Mouse (Mus musculus): ENCODE measurements around the gene Cers6.

GRCm38 (mm10) chr2:68860904-68861685 is at the start of gene Cers6:
- TF ChIP-seq CTCF (IDR thresholded peaks at IDR 0.05) (peak; percentile 38), POLR2A (IDR thresholded peaks at IDR 0.05; ENCODE audit: insufficient read depth, low read depth, low read length) (peak; percentile 61; the same call in 1 of the 2 replicates), EP300 (IDR thresholded peaks at IDR 0.05; ENCODE audit: insufficient read depth, low read depth, low read length) (0 out of 2 replicates have a peak, but pooled peaks have one; percentile 29)
